Mouse (Mus musculus) right cerebral cortex, adult 2 months (tissue): ENCODE measurements around the gene Usp2.

Source experiments
- DNase-seq, 2 experiments: peaks; one replicate each; pipeline ENCODE4 v3.0.0; 2021 to 2022; ENCODE audit warnings: low spot score in 2 of 2

Usp2 gene

GRCm38 (mm10) chr9:44066785-44067225, at the start of gene Usp2:
TSS of gene Usp2 (plus strand) at chr9:44067021.
- DNase-seq = peak; percentile 100

GRCm38 (mm10) chr9:44017846-44018245, 49.0 kb upstream of the Usp2 start:
- DNase-seq = no peak

DNA sequence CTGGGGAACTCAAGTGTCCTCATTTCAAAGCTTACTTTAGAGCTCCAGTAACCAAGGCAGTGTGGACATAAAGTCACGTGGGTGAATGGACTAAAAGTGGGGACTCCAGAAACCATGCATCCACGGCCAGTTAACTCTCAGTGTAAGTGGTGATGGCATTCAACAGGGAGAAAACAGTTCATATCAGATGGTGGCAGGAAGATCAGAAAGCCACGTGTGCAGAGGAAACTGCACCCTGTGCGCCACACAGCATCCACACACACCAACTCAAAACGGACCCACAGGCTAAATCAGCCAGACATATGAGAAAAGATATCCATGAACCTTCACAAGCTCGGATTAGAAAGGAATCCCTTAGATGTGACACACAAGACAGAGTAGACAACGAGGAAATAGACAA, 46.8 kb upstream of the Usp2 start:
- DNase-seq = no peak

DNA sequence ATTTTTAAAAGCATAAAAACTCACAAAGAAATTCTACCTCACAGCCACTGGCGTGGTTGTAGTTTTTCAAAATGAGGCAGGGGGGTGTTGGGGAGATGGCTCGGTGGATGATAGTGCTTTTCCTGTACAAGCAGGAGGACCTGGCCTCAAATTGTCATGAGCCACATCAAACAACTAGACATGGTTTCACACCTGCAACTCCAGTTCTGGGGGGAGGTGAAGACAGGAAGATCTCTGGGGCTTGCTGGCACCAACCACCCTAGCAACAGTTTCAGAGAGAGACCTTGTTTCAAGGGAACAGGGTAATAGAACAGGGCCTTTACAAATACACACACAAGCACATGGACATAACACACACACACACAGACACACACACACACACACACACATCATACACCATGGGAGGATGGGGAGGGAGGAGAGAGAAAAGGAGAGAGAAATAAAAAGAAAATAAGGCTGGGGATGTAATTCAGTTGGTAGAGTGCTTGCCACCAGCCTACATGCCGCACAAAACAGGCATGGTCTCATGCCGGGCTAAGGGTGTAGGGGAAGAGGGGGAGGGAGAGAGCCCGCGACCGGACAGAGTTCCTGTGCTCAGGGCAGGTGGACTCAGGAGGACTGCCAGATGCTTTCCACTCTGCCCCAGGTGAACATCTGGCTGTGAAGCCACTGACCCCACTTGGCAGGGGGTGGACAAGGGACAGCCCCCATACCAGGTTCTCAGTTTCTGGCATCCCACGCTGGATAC, 44.5 kb upstream of the Usp2 start:
- no peak for DNase-seq

GRCm38 (mm10) chr9:44024096-44024495, 42.7 kb upstream of the Usp2 start:
- no peak for DNase-seq

DNA sequence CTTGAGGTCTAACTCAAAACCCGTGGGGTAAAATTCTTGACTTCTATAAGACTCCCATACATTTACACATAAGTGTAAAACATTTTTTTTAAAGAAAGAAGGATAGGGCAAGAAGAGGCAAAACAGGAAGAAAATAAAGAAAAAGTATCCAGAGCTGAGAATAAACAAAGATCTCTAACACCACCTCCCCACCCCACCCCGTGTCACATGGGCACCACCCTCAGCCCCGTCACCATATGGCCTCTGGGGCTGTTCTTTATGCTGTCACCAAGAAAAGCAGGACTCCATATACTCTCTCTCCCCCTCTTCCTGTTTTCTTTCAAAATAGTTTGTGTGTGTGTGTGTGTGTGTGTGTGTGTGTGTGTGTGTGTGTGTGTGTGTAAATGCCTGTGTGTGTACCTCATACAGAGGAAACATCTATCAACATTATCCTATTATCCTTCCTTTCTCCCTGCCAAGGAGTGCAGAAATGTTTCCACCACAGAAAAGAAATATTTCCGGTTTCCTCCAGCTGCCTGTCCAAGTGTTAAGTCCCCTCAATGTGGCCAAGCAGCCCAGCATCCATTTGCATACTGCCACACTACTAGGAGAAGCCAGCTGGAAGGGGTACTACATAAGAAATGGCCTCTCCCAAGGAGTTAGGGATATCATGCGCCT, 37.1 kb upstream of the Usp2 start:
- DNase-seq = no peak

DNA sequence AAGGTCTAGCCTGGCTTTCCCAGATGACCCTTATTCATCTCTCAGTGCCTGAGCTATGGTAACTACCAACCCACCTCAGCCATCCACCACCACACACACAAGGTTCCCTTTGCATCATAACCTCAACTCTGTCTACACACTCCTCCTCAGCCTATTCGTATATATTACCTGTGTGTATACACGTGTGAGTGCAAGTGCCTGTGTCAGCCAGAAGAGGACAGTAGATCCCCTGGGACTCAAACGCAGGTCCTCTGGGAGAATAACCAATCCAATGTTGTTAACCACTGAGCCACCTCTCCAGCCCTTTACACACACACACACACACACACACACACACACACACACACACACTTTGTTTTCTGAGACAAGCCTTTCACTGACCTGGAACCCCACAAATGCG, 36.2 kb upstream of the Usp2 start:
- no peak for DNase-seq

GRCm38 (mm10) chr9:44031079-44031478, 35.7 kb upstream of the Usp2 start:
- no peak for DNase-seq

- no peak for DNase-seq
Observed at GRCm38 (mm10) chr9:44031946-44032345, 34.9 kb upstream of the Usp2 start.

DNA sequence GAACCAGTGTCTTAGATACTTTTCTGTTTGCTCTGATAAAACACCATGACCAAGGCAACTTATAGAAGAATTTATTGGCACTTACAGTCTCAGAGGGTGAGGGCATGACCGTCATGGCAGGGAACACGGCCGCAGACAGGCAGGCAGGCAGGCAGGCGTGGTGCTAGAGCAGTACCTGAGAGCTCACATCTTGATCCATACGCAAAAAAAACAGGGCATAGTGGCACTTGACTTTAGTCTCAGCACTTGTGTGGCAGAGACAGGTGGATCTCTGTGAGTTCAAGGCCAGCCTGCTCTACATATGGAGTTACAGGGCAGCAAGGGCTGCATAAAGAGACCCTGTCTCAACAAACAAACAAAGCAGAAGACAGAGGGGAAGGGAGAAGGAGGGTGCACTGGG, 33.5 kb upstream of the Usp2 start:
- DNase-seq = no peak

DNA sequence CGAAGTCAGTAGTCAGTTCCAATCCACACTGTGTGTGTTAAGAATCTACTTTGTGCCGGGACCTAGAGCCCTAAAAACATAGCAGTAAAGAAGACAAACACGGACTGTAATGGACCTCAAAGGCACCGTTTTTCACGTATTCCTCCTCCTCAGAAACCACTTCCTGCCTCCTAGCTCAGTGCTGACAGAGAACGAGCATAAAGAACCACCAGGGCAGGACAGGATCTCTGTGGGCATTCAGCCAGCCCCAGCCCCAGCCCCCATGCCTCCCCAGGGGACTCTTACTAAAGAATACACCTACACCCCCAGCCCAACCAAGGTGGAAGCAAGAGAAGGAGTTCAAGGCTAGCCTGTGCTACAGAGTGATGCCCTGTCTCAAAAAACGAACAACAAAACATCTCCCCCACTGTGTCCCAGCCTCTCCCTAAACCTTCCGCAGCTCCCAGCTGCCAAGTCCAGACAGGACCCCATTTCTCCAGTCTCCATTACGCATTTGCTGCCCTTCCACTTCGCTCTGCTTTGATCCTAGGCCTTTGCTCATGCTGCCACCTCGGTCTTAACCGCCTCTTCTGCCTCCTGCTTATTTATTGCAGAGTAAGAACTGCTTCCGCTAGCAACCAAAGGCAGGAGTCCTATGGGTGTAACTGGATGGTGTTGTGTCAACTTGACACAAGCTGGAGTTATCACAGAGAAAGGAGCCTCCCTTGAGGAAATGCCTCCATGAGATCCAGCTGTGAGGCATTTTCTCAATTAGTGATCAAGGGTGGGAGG, 32.7 kb upstream of the Usp2 start:
- no peak for DNase-seq

- DNase-seq = no peak
Observed at GRCm38 (mm10) chr9:44037106-44037505, 29.7 kb upstream of the Usp2 start.

GRCm38 (mm10) chr9:44041511-44042395, 25.1 kb upstream of the Usp2 start:
- no peak for DNase-seq

DNA sequence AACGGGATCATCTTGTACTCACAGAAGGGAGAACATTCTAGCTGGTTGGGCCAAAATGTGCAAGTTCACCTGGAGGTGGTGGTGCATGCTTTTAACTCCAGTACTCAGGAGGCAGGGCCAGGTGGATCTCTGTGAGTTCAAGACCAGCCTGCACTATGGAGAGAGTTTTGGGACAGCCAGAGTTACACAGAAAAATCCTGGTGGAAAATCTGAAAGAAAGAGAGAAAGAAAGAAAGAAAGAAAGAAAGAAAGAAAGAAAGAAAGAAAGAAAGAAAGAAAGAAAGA, 24.5 kb upstream of the Usp2 start:
- DNase-seq = no peak

- peak; percentile 74 to 82 for DNase-seq
Observed at GRCm38 (mm10) chr9:44042836-44043707, 23.7 kb upstream of the Usp2 start, which contains the start of gene Thy1. TSS of gene Thy1 (plus strand) at chr9:44043384.

DNA sequence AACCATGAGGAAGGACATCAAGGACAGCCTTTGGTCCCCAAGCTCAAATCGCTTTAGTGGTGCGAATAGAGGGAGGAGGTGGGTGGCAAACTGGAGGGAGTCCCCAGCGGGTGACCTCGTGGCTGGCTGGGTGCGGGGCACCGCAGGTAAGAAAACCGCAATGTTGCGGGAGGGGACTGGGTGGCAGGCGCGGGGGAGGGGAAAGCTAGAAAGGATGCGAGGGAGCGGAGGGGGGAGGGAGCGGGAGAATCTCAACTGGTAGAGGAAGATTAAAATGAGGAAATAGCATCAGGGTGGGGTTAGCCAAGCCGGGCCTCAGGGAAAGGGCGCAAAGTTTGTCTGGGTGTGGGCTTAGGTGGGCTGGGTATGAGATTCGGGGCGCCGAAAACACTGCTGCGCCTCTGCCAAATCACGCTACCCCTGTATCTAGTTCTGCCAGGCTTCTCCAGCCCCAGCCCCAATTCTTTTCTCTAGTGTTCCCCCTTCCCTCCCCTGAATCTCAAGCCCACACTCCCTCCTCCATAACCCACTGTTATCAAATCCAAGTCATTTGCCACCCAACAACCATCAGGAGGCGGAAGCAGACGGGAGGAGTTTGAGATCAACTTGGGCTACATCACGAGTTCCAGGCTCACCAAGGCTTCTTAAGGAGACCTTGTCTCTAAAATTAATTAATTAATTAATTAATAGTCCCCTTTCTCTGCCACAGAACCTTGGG, 23.0 kb upstream of the Usp2 start:
- DNase-seq = no peak

DNA sequence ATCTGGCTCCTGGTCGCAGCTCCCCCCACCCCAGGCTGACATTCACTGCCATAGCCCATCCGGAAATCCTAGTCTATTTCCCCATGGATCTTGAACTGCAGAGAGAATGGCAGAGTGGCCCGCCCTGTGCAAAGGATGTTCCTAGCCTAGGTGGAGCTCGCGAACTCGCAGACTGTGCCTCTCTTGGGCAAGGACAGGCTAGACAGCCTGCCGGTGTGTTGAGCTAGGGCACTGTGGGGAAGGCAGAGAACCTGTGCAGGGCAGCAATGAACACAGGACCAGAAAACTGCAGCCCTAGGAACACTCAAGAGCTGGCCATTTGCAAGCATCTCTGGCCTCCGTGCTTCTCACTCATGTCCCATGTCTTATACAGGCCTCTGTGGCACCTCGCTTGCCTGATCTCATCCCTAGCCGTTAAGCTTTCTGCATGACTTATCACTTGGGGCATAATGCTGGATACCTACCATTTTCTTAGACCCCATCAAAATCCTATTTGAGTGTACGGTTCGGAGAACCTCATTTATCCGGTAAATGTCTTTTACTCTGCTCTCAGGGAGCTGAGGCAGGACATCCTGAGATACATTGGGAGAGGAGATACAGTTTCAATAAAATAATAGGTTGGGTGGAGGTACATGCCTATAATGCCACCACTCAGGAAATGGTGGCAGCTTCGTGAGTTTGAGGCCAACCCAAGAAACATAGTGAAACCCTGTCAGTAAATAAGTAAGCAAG, 22.2 kb upstream of the Usp2 start:
- DNase-seq = peak in 1 of 2 experiments; percentile 53

GRCm38 (mm10) chr9:44045158-44045883, 21.5 kb upstream of the Usp2 start:
- no peak for DNase-seq

- no peak for DNase-seq
Observed at GRCm38 (mm10) chr9:44045884-44046272, 20.9 kb upstream of the Usp2 start.
